Mouse (Mus musculus) layer of hippocampus, postnatal 25 days (tissue): ENCODE measurements around the gene Myadm. TPM values are rescaled to one million over a fixed set of nuclear protein-coding genes. Genes with fewer than 3 reads are reported as not detected.

ENCODE experiments used
- DNase-seq, 2 experiments: peaks; one replicate each; pipeline ENCODE4 v3.0.0; 2022; ENCODE audit warnings: mixed read lengths in 2 of 2, low spot score in 1 of 2; ENCODE audit errors: extremely low spot score in 1 of 2
- total RNA-seq, 2 experiments: library from RNA; stranded (reverse); gene quantifications; 2 replicates each; pipeline ENCODE4 v1.2.3; 2021

The Myadm gene
- total RNA-seq, 2 experiments from 2014 or later, result 73.5 to 82.2 TPM

DNA sequence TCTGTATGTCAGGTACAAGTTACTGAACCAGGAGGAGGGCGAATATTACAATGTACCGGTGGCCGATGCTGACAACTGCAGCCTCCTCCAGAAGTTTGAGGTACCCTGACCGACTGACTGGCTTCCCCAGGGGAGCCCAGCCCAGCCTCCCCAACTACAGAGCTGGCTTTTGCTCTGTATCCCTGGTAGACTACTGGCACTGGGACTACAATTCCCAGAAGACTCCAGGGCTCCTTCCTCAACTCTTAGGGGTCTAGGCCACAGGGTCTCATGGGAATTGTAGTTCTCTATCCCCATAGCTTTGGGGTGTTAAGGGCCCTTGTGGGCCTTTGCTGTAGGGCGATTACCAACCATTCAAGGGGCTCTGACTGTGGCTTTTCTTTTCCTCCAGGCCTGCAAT lies 25.2 kb downstream of the Myadm start:
- no peak for DNase-seq

DNA sequence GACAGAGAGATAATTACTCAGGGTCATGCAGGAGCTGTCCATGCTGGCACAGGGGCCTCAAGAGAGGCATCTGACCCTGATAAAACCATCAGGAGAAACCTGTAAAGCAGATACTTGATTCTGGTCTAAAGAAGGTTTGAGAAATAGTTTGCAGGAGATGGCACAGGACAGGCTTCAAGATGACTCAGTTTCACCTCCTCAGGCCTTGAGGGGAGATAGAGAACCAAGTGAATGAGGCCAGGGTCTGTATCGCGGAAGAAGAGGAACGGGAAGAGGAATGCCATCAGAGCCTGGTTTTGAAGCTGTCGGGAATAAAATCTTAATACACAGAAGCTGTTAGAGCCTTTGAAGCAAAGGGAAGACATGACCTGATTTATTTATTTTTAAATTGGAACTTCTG lies 28.8 kb downstream of the Myadm start:
- DNase-seq, result no peak

DNA sequence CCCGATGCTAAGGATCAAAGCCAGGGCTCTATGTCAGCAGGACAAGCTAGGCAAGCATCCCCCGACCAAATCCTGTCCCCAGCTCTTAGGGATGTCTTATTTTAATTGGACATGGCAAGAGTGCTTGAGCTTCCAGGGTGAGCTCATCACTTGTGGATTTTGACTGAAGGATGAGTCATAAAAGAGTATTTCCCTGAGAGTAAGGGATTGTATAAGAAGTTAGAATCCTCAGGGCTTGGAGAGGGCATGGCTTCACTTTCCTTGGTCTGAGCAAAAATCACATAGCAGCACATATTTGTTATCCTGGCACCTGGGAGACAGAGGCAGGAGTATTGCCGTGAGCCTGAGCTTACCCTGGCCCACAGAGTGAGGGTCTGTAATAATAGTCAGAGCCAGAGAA lies 32.0 kb downstream of the Myadm start:
- DNase-seq, result no peak

DNA sequence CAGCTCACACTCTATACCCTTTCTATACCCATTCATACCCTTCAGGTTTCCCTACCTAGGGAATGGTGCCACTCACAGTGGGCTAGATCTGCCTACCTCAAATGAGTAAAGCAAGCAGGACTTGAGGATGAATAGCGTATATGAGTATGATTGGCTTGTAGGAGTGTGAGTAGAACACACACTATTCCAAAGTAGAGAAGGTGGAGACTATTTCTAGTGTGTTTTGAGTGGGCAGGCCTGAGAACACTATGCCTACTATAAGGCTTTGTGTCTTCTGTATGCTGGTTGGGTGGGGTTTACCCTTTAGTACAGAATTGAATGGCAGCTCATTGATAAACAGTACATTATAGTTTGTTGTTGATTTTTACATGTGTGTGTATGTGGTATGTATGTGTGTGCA lies 34.9 kb downstream of the Myadm start:
- DNase-seq, result no peak

DNA sequence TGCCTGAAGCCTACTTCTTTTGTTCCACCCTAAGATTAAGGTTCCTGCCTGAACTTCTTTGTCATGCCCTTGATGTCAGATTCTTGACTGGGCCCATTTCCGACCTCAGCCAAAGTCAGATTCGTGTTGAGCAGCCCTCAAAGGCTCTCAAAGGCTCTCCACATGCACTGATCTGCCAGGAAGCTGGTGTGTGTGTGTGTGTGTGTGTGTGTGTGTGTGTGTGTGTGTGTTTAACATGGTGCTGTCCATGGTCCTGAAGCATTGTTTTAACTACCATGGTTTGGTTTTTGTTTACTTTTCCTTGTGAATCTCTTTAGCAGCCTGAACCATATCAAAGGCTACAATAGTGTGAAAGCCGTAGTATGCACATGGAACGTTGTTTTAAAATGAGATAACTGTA lies 39.1 kb downstream of the Myadm start:
- DNase-seq, result no peak

DNA sequence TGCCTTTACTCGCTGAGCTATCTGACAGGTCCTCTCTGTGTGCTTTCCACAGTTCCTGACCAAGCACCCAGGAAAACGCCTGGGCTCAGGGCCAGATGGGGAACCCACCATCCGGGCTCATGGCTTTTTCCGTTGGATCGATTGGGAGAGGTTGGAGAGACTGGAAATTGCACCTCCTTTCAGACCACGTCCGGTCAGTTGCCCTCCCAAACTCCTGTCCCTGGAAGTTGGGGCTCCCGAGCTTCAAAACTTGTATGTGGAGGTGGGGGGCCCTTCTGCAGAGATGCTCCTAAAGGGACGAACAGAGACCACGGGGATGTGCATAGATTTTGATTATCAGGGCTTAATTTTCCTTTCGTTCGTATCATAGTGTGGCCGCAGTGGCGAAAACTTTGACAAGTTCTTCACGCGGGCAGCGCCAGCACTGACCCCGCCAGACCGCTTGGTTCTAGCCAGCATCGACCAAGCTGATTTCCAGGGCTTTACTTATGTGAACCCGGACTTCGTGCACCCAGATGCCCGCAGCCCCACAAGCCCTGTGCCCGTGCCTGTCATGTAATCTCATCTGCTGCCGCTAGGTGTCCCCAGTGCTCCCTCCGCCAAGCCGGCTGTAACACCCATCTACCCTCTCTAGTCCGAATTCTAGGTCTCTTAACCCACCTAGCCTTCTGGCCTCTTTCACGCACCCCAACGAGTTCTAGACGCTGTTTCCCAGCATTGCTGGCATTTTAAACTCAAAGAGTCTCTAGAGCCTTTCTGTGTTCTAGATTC lies 41.1 kb downstream of the Myadm start:
- DNase-seq, result peak; percentile 82 to 91

DNA sequence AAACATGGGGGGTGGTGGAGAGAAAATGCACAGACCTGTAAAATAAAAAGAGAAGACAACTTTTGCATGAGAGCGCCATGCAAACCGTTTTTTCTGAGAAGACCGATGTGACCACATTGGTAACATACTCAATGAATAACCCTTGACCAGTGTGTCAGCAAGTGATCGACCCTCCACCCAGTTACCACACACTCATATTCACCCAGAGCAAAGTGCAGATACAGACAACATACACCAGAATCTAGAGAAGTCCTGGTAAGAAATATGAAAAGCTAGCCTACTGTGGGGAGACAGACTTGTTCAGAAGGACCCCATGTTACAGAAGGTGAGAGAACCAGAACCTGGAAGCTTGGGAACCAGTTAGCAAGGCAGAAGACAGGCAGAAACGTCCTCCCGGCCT lies 42.3 kb downstream of the Myadm start:
- no peak for DNase-seq

DNA sequence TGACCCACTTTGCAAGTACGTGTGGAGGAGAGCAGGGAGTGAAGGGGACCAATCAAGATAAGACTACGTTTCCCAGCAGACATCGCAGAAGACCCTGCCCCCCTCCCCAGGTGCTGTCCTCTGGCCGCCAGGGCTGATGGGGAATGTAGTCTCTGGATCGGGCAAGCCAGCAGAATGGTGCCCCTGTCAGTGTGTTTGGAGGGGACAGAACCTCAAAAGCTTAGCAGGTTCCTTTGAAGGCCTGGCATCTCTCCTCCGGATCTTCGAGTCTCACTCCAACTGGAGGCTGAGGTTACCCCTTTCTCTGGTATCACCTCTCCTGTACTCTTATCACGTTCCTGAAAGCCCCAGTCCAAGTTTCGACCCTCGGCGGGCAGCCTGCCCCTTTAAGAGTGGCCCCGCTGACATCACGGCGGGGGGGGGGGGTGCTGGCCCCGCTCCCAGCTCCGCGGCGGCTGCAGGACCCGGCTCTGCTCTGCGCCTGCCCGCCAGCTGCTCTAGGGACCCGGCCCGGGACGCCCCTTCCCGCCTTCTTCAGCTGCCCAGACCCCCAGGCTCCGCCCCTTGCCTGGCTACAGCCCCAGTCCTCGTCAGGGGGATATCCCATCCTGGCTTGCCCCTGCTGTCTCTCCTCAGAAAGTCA lies 42.8 kb downstream of the Myadm start:
- peak; percentile 68 to 72 for DNase-seq

DNA sequence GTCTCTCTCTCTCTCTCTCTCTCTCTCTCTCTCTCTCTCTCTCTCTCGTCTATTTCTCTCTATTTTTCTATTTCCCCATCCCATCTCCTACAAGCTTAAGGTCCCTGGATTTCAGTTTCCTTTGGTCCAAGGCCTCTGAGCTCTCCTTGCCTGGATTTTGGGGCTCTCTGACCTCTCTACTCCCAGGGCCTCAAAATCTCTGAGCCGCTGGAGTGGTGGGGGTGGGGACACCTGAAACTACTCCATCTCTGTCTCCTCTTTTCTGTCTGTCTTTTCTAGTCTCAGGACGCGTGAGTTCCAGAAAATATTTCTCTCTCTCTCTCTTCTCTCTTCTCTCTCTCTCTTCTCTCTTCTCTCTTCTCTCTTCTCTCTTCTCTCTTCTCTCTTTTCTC lies 43.3 kb downstream of the Myadm start:
- no peak for DNase-seq

DNA sequence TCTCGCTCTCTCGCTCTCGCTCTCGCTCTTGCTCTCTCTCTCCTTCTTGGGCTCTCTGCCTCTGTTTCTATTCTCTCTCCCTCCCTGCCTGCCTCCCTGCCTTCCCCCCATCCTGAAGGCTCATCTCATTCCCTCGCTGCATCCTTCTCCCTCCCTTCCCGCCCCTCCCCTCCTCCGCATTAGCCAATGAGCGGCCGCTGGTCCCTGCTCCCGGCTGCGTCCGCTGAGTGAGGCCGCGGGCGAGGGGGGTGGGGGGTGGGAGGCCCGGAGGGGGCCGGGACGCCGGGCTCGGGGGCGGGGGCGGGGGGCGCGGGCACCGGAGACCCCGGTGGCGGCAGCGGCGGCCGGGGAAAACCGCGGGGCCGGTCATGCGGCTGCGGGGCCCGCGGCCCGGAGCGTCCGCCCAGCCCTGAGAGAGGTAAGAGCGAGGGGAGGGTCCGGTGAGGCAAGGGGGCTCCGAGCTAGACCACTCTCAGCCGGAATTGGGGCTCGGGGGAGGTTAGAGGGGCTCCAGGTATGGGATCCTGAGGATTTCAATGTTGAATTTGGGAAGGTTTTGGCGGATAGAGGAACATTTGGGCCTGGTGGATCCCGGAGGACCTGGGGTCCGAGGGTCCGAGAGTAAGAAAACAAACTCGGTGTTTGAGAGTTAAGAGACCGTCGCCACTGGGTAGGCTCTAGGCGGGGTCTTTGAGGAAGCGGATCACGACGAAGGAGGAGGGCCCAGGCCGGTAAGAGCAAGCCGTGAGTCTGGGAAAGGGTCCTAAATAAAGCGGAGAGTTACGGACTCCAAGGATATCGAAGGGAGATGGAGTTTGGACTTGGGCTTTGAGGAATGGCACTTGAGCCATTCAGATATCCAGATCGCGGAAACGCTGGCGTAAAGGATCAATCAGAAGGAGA lies 44.0 kb downstream of the Myadm start, which contains the start of gene Cacng7:
Gene Cacng7, plus strand, starts transcription at position 337 of the 903 bp plus-strand sequence.
- DNase-seq, result peak; percentile 40 to 44

DNA sequence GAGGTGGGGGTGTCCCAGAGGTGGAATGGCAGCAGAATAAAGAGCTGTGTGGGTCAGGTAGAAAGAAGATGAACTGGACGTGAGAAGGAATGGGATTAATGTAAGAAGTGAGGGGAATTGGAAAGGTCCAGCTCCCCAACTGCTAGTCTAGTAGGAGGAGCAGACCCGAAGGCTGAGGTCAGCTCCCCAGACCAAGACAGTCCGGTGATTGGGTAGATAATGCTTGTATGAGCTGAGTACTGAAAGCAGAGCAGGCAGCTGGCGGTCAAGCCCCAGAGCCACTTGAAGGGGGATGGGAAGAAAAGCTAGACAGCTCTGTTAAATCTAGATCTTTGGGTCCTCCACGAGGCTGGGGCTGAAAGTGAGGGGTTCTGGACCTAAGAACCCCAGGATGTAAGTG lies 44.7 kb downstream of the Myadm start:
- DNase-seq, result no peak

DNA sequence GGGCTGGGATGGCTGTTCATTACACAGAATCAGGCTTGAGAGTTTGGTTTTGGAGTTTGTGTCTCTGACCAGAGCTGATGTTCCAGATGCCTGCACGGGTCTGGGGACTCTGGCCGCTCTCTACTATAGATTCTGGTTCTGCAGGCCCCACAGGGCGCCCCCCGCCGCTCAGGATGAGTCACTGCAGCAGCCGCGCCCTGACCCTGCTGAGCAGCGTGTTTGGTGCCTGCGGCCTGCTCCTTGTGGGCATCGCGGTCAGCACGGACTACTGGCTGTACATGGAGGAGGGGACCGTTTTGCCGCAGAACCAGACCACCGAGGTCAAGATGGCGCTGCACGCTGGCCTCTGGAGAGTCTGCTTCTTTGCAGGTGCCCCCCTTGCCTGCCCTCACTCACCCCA lies 47.5 kb downstream of the Myadm start:
- DNase-seq, result no peak

DNA sequence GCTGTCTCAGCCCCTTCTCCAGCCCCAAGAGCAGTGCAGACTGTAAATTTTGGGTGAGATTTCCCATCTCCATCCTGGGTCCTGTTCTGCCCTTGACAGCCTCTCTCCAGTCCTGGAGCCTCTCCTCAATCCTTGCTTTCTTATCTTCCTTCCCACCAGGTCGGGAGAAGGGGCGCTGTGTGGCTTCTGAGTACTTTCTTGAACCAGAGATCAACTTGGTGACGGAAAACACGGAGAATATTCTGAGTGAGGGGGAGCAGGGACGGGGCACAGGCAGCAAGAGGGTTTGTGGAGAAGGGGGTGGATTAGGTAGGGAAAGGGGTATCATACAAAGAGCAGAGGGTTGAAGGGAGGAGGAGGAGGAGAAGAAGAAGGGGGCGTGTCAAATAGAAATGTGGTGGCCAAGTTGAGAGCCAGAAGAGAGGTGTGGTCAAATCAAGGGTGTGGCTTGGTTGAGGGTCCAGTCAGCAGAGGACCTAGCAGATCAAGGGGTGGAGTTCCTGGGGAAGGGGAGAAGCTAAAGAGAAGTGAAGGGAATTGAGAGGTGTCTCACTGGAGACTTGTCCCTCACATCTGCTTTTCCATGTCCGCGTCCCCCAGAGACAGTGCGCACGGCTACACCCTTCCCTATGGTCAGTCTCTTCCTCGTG lies 49.5 kb downstream of the Myadm start:
- DNase-seq, result no peak

DNA sequence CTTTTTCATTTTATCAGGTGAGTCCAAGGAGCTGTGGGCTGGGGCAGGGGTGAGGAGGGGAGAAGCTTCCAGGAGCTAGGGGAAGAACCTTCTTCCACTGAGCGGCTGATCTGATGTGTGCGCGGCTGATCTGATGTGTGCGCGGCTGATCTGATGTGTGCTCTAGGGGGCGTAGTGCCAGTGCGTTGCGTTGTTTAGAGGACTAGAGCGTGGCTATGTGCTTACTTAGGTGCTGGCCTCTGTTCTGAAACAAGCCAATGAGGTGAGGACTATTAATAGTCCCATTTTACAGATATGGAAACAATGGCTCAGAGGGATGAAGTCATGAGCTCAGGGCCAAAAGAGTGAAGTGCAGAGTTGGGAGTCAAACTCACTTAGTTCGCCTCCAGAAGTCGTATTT lies 50.1 kb downstream of the Myadm start:
- DNase-seq, result no peak

DNA sequence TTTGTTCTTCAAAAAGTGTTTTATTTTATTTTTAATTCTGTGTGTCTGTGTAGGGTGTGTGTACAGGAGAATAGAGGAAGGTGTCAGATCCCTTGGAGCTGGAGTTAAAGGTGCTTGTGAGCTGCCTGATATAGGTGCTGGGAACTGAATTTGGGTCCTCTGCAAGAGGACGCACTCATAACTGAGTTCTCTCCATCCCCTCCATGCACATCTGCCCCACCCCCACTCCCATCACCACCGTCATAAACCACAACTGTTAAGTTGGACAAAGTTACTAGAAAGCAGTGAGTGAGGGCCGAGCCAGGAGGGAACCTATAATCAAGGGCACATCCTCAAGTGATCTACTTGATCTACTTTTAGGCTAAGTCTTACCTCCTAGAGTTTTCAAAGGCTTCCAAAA lies 55.0 kb downstream of the Myadm start:
- no peak for DNase-seq

DNA sequence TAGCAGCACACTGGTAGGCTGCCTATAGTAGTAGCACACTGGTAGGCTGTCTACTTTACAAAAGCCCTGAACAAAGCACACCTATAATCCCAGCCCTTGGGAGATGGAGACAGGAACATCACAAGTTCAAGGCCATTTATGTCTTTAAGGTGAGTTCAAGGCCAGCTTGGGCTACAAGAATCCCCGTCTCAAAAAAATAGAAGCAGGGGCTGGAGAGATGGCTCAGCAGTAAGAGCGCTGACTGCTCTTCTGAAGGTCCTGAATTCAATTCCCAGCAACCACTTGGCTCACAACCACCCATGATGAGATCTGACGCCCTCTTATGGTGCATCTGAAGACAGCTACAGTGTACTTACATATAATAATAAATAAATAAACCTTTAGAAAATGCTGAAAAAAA lies 56.4 kb downstream of the Myadm start:
- no peak for DNase-seq

DNA sequence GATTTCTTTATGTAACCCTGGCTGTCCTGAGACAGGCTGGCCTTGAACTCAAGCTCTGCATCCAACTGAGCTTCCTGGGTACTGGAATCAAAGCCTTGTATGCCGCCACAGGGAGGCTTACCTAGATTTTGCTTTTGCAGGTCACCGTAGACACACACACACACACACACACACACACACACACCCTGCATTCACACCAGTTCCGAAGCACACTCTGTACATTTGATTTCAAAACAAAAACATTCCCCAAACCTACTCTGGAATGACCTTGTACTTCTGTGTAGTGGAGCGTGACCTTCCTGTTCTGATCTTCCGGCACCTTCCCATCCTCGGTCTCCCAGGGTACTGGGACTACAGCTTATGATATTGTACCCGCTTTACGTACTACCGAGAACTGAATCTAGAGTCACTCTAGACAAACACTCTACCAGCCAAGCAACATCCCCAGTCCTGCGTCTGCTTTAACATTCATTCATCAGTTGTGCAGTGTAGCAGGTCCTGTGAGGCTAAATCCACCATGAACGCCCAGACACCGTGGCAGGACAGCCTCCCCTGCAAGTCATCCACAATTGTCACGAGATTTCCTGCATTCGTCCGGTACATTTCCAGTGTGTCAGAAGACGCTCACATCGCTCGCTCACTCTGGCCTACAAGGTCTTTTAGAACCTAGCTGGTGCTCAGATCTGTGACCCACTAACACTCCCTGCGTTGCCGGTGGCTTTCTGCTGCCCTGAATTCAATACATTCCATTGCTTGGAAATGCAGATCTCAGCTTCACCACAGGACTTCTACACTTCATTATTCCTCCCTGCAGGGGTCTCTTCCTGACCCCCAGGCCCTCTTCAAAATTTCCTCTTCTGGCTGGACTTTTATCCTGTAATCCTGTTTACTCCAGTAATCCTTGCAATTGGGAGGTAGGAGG lies 58.7 kb downstream of the Myadm start:
- DNase-seq, result no peak

DNA sequence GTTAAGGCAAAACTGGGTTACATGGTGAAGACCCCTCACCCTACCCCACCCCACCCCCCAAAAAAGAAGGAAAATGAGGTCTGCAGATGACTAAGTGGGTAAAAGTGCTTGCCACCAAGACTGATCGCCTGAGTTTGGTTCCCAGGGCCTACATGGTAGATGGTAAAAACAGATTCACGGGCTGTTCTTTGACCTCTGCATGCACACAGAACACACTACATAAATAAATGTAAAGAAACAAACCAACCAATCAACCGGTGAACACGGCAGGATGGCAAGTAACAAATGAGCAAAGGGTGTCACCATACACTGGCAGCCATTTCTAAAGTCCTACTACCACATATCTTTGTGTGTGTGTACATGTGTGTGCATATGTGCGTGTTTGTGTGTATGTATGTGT lies 59.4 kb downstream of the Myadm start:
- DNase-seq, result no peak

DNA sequence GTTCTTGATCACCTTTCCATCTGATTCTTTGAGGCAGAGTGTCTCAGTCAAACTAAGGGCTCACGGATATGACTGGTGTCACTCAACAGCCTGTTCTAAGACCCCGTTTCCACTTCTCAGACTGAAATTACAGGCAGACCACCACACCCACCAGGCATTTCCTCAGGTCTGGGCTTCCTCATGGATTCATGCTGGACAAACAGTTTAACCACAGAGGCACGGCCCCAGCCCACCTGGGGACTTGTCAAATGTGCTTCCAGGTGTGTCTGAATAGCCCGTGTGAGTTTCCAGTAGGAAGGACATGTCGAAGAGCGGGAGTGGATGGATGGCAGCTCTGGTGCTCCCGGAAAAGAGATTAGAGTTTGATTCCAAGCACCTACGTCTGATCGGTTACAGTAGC lies 60.9 kb downstream of the Myadm start:
- DNase-seq, result no peak
